Mouse (Mus musculus) forebrain, embryonic 13.5 days (tissue): ENCODE data around the gene Myo10. TPM values are rescaled to one million over a fixed set of nuclear protein-coding genes. Genes with fewer than 3 reads are reported as not detected.

Experiments used
- ATAC-seq: fragments of 200-750 bp; cut with Nextera tagmentation; 2 replicates; pipeline ENCODE4 v1.8.0; 2017
- H3K27ac ChIP-seq: fragments of 300-500 bp; sonication (generic); 2 replicates; pipeline ENCODE4 v1.5.1; 2015; ENCODE audit warnings: inconsistent platforms, mild to moderate bottlenecking, moderate library complexity
- H3K27me3 ChIP-seq: fragments of 300-500 bp; sonication (generic); 2 replicates; pipeline ENCODE4 v1.6.1; 2015; ENCODE audit warnings: mild to moderate bottlenecking, inconsistent platforms
- H3K36me3 ChIP-seq: fragments of 300-500 bp; sonication (generic); 2 replicates; pipeline ENCODE4 v1.6.1; 2015; ENCODE audit warnings: mild to moderate bottlenecking, inconsistent platforms; ENCODE audit not compliant: poor library complexity, severe bottlenecking
- H3K4me1 ChIP-seq: fragments of 300-500 bp; sonication (generic); 2 replicates; pipeline ENCODE4 v1.6.1; 2015; ENCODE audit warnings: inconsistent platforms
- H3K4me2 ChIP-seq: fragments of 300-500 bp; sonication (generic); 2 replicates; pipeline ENCODE4 v1.6.1; 2015; ENCODE audit warnings: inconsistent platforms, mild to moderate bottlenecking, moderate library complexity
- H3K4me3 ChIP-seq: fragments of 300-500 bp; sonication (generic); 2 replicates; pipeline ENCODE4 v1.5.1; 2015; ENCODE audit warnings: mild to moderate bottlenecking, inconsistent platforms
- H3K9ac ChIP-seq: fragments of 300-500 bp; sonication (generic); 2 replicates; pipeline ENCODE4 v1.6.1; 2015; ENCODE audit warnings: mild to moderate bottlenecking, inconsistent platforms
- H3K9me3 ChIP-seq: fragments of 300-500 bp; sonication (generic); replicated peaks from 2 replicates; pipeline ENCODE4 v1.6.1; 2016; ENCODE audit warnings: inconsistent platforms
- WGBS: fragments of 180-500 bp; shearing (Covaris S2); methylation state at CpG from one replicate; pipeline ENCODE4 v1.1.7; 2015; 5-methylcytosine and 5-hydroxymethylcytosine counted together
- polyA plus RNA-seq: library from polyadenylated mRNA; unstranded; fragments of >200 nt; fragmentation: Nextera tagmentation; extraction: Ambion mirVana; gene quantifications from 2 replicates; pipeline ENCODE4 v1.2.1, GENCODE M21; 2015

Gene Myo10
- polyA plus RNA-seq, 1 experiment from 2014 or later, result 61.4 TPM

- Histone ChIP-seq H3K36me3 (no peaks in the 10 kb centered on the region), H3K27ac (no peak overlapping the region), H3K9ac (no peak overlapping the region), H3K9me3 (no peaks in the 10 kb centered on the region), H3K27me3 (no peaks in the 10 kb centered on the region), H3K4me1 (0 out of 2 replicates have a peak, but pooled peaks cover 9% of the 10 kb centered on the region), H3K4me3 (no peak overlapping the region), H3K4me2 (no peak overlapping the region)
- ATAC-seq, result no peak
- 58% methylated on average over 6 of the region's 6 CpGs for WGBS
These were observed 114.2 kb downstream of the Myo10 start for GRCm38 (mm10) chr15:25736531-25736930.

GRCm38 (mm10) chr15:25740271-25740670 is 117.9 kb downstream of the Myo10 start:
- Histone ChIP-seq H3K9me3 (no peaks in the 10 kb centered on the region), H3K4me1 (no peaks in the 10 kb centered on the region), H3K27ac (no peak overlapping the region), H3K4me2 (no peak overlapping the region), H3K27me3 (no peaks in the 10 kb centered on the region), H3K36me3 (no peaks in the 10 kb centered on the region), H3K4me3 (no peak overlapping the region), H3K9ac (no peak overlapping the region)
- 56% methylated on average over 4 of the region's 4 CpGs for WGBS
- no peak for ATAC-seq

DNA sequence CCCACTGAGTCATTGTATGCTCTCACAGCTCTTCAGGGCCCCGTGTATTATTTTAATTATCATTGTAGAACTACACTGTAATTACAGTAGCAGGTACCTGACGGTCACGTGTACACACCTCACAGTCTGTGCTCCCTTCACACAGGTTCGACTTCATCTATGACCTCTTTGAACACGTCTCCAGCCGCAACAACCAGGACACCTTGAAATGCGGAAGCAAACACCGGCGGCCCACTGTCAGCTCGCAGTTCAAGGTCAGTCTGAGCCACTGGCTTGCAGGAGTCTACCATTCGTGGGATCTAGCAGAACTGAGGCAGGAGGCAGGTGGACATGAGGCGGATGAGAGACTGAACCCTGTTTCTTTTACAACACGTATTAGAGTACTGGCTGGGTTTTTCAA is 119.9 kb downstream of the Myo10 start:
- H3K9ac ChIP-seq, result no peak overlapping the region
- no peaks in the 10 kb centered on the region for H3K27me3 ChIP-seq
- H3K4me3 ChIP-seq, result no peak overlapping the region
- H3K4me2 ChIP-seq, result no peak overlapping the region
- no peaks in the 10 kb centered on the region for H3K4me1 ChIP-seq
- H3K36me3 ChIP-seq, result no peaks in the 10 kb centered on the region
- ATAC-seq, result no peak
- H3K9me3 ChIP-seq, result no peaks in the 10 kb centered on the region
- H3K27ac ChIP-seq, result no peak overlapping the region
- 89% methylated on average over 13 of the region's 13 CpGs for WGBS

DNA sequence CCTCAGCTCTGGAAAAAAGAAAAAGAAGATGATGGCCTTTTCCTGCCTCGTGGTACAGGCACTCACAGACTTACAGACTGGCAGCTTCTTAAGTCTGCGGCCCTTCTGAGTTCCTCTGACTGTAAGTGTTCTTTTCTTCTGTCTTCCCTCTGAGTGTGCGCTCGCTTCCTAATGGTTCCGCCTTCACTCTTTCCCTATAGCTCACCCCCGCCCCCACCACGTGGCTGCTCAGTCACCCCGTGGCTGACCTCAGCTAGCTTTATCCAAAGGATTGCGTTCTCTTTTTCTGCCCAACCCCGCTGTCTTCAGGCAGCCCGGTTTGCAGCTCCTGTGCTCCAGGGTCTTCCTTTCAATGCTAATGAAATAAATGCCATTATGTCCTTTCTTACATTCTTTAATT is 129.2 kb downstream of the Myo10 start:
- H3K9me3 ChIP-seq, result no peaks in the 10 kb centered on the region
- no peak overlapping the region for H3K4me2 ChIP-seq
- H3K9ac ChIP-seq, result no peak overlapping the region
- no peaks in the 10 kb centered on the region for H3K36me3 ChIP-seq
- no peak for ATAC-seq
- H3K27ac ChIP-seq, result peak overlapping the region; percentile 32; the same call in 1 of the 2 replicates
- no peak overlapping the region for H3K4me3 ChIP-seq
- H3K27me3 ChIP-seq, result no peaks in the 10 kb centered on the region
- H3K4me1 ChIP-seq, result peaks cover 36% of the 10 kb centered on the region
- WGBS, result 30% methylated on average over 11 of the region's 11 CpGs

DNA sequence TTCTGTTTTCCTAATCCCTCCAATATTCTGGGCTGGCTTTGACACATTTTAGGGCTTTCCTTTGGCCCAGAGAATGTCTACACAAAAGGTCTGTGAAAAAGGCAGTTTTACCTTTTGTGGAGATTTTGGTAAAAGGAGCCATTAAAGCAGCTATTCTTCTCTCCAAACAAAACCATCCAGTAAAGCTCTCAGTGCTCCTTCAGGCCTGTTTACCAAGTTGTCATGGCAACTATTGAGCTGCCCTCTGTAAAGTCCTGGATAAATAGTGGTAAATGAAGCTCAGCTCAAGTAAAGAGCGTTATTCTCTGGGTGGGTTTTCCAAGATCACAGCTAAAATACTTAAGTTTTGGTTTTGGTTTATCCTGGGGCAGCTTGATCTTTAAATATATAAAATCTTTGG is 130.3 kb downstream of the Myo10 start:
- H3K9me3 ChIP-seq, result no peaks in the 10 kb centered on the region
- peak overlapping the region; percentile 37 for H3K4me3 ChIP-seq
- H3K36me3 ChIP-seq, result no peaks in the 10 kb centered on the region
- H3K27ac ChIP-seq, result peak overlapping the region; percentile 96
- peak overlapping the region; percentile 78; the same call in 1 of the 2 replicates for H3K9ac ChIP-seq
- H3K27me3 ChIP-seq, result no peaks in the 10 kb centered on the region
- ATAC-seq, result peak; percentile 64
- peaks cover 38% of the 10 kb centered on the region for H3K4me1 ChIP-seq
- peak overlapping the region; percentile 61 for H3K4me2 ChIP-seq
- 0% methylated on average over 1 of the region's 1 CpGs for WGBS

DNA sequence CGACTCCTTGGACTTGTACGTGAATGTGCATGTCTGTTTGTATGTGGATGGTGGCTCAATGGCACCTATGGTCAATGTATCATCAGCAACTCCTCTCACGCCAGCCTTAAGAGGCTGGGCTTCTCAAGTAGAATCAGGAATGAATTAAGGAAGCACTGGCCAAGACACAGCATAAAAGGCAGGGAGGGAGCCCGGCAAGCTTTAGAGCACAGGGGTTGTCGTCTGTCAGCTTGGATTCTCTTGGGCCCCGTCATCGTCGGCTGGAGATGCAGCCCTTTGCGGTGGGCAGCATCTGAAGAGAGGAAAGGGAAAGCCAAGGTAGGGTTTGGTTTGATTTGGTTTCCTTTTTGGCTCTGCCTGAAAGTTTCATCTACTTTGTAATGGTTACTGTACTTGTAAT is 130.7 kb downstream of the Myo10 start:
- peak; percentile 12; the same call in 1 of the 2 replicates for ATAC-seq
- peak overlapping the region; percentile 61 for H3K4me2 ChIP-seq
- peak overlapping the region; percentile 78 for H3K9ac ChIP-seq
- H3K27me3 ChIP-seq, result no peaks in the 10 kb centered on the region
- WGBS, result 3% methylated on average over 9 of the region's 9 CpGs
- H3K9me3 ChIP-seq, result no peaks in the 10 kb centered on the region
- peak overlapping the region; percentile 37 for H3K4me3 ChIP-seq
- peak overlapping the region; percentile 96 for H3K27ac ChIP-seq
- H3K4me1 ChIP-seq, result peaks cover 42% of the 10 kb centered on the region
- no peaks in the 10 kb centered on the region for H3K36me3 ChIP-seq

- peak; percentile 26; the same call in 1 of the 2 replicates for ATAC-seq
- no peaks in the 10 kb centered on the region for H3K27me3 ChIP-seq
- peak overlapping the region; percentile 61 for H3K4me2 ChIP-seq
- no peaks in the 10 kb centered on the region for H3K9me3 ChIP-seq
- peak overlapping the region; percentile 78 for H3K9ac ChIP-seq
- H3K36me3 ChIP-seq, result no peaks in the 10 kb centered on the region
- peaks cover 51% of the 10 kb centered on the region for H3K4me1 ChIP-seq
- peak overlapping the region; percentile 37 for H3K4me3 ChIP-seq
- H3K27ac ChIP-seq, result peak overlapping the region; percentile 96
These were observed 131.6 kb downstream of the Myo10 start for GRCm38 (mm10) chr15:25753878-25754277.

DNA sequence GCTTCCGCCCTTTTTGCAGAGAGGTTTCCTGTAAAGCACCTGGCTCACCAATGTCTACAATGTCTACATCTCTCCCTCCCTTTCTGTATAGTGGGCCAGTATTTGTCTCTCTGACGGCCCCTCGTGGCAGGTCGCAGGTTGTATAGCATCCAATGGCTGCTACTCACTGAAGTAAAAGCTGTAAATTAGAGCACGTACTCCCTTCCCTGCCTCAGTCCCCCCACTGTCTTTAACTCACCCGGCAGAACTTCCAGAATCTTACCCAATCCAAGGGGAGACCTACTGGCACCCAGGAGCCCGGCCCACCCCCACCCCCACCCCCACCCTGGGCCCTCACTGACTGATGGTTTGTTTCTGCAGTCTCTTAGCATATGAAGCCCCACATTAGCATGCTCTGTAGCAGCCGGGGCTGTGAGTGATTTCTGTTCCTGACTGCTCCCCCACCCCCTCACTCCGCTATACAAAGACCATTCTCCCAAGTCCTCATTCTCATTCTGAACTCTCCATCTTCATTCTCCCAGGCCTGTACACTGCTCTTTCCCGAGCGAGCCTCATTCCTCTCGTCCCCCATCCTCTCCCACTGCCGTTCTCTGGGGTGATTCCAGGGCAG is 132.1 kb downstream of the Myo10 start:
- H3K4me2 ChIP-seq, result peak overlapping the region; percentile 61
- no peaks in the 10 kb centered on the region for H3K9me3 ChIP-seq
- H3K36me3 ChIP-seq, result no peaks in the 10 kb centered on the region
- H3K27ac ChIP-seq, result peak overlapping the region; percentile 96
- peak overlapping the region; percentile 78 for H3K9ac ChIP-seq
- ATAC-seq, result peak; percentile 89
- peaks cover 57% of the 10 kb centered on the region for H3K4me1 ChIP-seq
- peak overlapping the region; percentile 37 for H3K4me3 ChIP-seq
- WGBS, result 1% methylated on average over 13 of the region's 13 CpGs
- H3K27me3 ChIP-seq, result no peaks in the 10 kb centered on the region

DNA sequence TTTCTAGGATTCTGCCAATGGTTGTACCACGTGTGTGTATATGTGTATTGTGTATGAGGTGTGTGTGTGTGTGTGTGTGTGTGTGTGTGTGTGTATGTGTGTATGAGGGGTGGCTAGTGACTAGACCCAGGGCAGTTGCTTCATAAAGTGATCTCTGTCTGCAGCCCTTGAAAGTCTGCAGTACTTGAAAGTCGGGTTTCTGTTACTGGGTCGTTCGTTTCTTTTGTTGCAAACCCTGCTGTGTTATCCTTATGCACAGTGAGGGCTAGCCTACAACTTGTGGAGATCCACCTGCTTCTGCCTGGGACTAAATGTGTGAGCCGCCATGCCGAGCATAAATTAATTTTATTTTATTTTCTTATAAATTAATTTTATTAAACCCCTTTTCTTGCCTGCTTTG is 133.2 kb downstream of the Myo10 start:
- H3K9me3 ChIP-seq, result no peaks in the 10 kb centered on the region
- 33% methylated on average over 6 of the region's 6 CpGs for WGBS
- H3K36me3 ChIP-seq, result no peaks in the 10 kb centered on the region
- peak overlapping the region; percentile 37 for H3K4me3 ChIP-seq
- H3K4me2 ChIP-seq, result peak overlapping the region; percentile 61
- H3K27me3 ChIP-seq, result no peaks in the 10 kb centered on the region
- ATAC-seq, result no peak
- peaks cover 67% of the 10 kb centered on the region for H3K4me1 ChIP-seq
- H3K27ac ChIP-seq, result peak overlapping the region; percentile 96
- peak overlapping the region; percentile 78 for H3K9ac ChIP-seq

GRCm38 (mm10) chr15:25756072-25756471 is 133.7 kb downstream of the Myo10 start:
- Histone ChIP-seq H3K4me3 (peak overlapping the region; percentile 37), H3K9me3 (no peaks in the 10 kb centered on the region), H3K27me3 (no peaks in the 10 kb centered on the region), H3K9ac (peak overlapping the region; percentile 78; the same call in 1 of the 2 replicates), H3K36me3 (no peaks in the 10 kb centered on the region), H3K4me2 (peak overlapping the region; percentile 61), H3K4me1 (peaks cover 72% of the 10 kb centered on the region), H3K27ac (peak overlapping the region; percentile 28)
- no peak for ATAC-seq
- WGBS, result 45% methylated on average over 3 of the region's 3 CpGs

- Histone ChIP-seq H3K4me3 (peak overlapping the region; percentile 33), H3K9ac (peak overlapping the region; percentile 65)
These were observed 135.7 kb downstream of the Myo10 start for GRCm38 (mm10) chr15:25758037-25758436.

GRCm38 (mm10) chr15:25758500-25759086 is 136.3 kb downstream of the Myo10 start:
- H3K9me3 ChIP-seq, result no peaks in the 10 kb centered on the region
- peak overlapping the region; percentile 62 for H3K4me2 ChIP-seq
- peaks cover 87% of the 10 kb centered on the region for H3K4me1 ChIP-seq
- H3K36me3 ChIP-seq, result no peaks in the 10 kb centered on the region
- peak overlapping the region; percentile 65 for H3K9ac ChIP-seq
- H3K27me3 ChIP-seq, result no peaks in the 10 kb centered on the region
- ATAC-seq, result no peak
- peak overlapping the region; percentile 33 for H3K4me3 ChIP-seq
- WGBS, result 21% methylated on average over 15 of the region's 15 CpGs
- H3K27ac ChIP-seq, result peak overlapping the region; percentile 96

More at GRCm38 (mm10) chr15:25758037-25758436, 135.7 kb downstream of the Myo10 start:
- 11% methylated on average over 10 of the region's 10 CpGs for WGBS
- H3K9me3 ChIP-seq, result no peaks in the 10 kb centered on the region
- no peaks in the 10 kb centered on the region for H3K36me3 ChIP-seq
- no peaks in the 10 kb centered on the region for H3K27me3 ChIP-seq
- no peak for ATAC-seq
- H3K4me2 ChIP-seq, result peak overlapping the region; percentile 62
- peak overlapping the region; percentile 96 for H3K27ac ChIP-seq
- peaks cover 83% of the 10 kb centered on the region for H3K4me1 ChIP-seq
